Mouse (Mus musculus) layer of hippocampus, postnatal 10 days (tissue): ENCODE measurements around the gene Ndufv3. TPM values are rescaled to one million over a fixed set of nuclear protein-coding genes. Genes with fewer than 3 reads are reported as not detected.

Experiments used
- microRNA-seq, 2 experiments: library from miRNA; unstranded; fragments of <30 nt; microRNA quantifications; one replicate each; pipeline ENCODE4 v1.2.0; 2021
- total RNA-seq, 2 experiments: library from RNA; stranded (reverse); gene quantifications; 2 replicates each; pipeline ENCODE4 v1.2.3; 2021

The Ndufv3 gene
- total RNA-seq, 2 experiments from 2014 or later = 294 to 312 TPM

Small RNA genes within 50 kb of the gene (microRNA-seq; reads per million reads assigned to microRNA genes)
- 0.20 to 0.22 reads per million in 2 experiments for gene Gm24970

Other genes with a start within 250 kb of the Ndufv3 start
- gene Rsph1, start 242.7 kb upstream of the Ndufv3 start, total RNA-seq = 10 to 100 TPM; 14.5 to 15.7 TPM
- 1 to 10 TPM; 6.4 to 6.6 TPM for gene Slc37a1, start 233.3 kb upstream of the Ndufv3 start, total RNA-seq
- gene Pde9a, start 133.9 kb upstream of the Ndufv3 start, total RNA-seq = 10 to 100 TPM; 34.0 to 38.9 TPM
- gene Wdr4, start 135 bp upstream of the Ndufv3 start, total RNA-seq = 10 to 100 TPM; 26.3 to 28.8 TPM
- 10 to 100 TPM; 16.4 to 17.5 TPM for gene Pknox1, start 44.6 kb downstream of the Ndufv3 start, total RNA-seq
- 10 to 100 TPM; 66.4 to 78.1 TPM for gene Cbs, start 117.1 kb downstream of the Ndufv3 start, total RNA-seq
- gene U2af1, start 138.8 kb downstream of the Ndufv3 start, total RNA-seq = 100 to 1,000 TPM; 143 to 153 TPM
- under 1 TPM; 0.57 to 0.80 TPM for gene Cryaa, start 157.7 kb downstream of the Ndufv3 start, total RNA-seq